Mouse (Mus musculus) right cerebral cortex, postnatal 10 days (tissue): Measurements from ENCODE around the gene Gm10160.
"Not testable (repeated sequence)": the region's sequence is repeated elsewhere in the genome, so short reads cannot be mapped to it uniquely, and the experiment has no call there.

Source experiments
- DNase-seq, 2 experiments: peaks; one replicate each; pipeline ENCODE4 v3.0.0; 2021; ENCODE audit warnings: low spot score in 2 of 2

The Gm10160 gene

DNA sequence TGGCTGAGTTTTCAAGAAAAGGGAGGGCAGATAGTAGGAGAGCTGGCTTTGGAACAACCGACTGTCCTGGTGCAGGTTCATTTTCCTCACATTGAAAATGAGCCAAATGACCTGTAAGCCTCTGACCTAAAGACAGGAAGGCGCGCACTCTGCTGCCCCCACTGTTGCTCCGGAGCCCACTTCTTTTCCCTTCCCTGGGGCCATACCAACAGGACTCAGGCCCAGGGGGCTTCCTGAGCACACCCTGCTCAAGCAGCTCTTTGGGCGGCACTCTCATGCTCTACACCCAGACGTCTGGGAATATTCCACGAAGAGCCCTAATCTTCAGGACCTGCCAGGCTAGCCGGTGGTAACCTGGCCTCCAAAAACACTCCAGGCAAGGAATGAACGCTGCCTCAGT lies 2.6 kb upstream of the Gm10160 start:
- no peak for DNase-seq

DNA sequence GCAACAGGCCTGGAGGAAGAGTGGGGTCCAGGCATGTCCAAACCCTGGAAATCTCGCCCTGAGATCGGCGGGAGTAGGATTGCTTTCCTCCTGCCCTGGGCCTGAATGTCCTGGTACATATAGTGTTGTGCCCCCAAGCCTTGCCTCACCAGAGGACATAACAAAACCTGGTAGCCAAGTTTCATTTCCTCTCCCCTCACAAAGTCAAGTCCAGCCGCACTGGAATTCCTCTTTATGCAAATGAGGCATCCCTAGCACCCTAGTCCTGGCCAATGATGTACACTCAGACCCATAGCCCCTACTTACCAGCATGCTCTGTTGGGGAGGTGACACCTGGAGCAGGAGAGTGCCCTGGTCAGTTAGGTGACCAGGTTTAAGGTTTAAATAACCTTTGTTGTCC lies 627 bp upstream of the Gm10160 start:
- no peak for DNase-seq

DNA sequence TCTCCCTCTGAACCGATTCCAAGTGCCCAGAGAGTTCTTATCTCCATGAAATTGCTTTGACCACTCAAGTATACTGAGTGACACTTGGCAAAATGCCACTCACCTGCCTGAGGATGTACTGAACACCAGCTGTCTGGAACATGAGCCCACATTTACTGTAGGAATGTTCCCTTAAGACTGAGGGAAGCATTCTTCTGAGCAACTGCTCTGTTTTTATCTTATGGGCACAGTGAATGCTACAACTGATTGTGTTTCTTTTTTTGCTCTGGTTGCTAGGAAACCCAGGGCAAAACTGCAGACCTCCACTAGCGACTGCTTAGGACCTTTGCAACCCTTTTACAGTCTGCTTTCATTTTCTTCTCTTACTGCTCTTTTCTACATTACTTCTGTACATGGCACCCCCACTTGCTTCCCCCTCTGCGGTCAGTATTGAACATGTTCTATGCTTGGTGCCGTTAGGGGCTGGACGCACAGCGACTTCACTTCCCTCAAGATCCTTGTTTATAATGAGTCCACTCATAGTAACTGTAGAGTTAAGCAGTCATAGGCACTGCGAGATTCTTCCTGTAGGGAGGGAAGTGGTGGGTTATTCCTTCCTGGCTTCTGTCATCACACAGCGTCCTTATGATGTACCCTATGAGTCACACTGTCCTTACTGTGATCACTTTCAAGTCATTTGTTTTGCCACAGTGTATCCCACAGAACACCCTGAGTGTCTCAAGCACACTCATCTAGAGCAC lies 856 bp downstream of the Gm10160 start:
- no peak for DNase-seq

DNA sequence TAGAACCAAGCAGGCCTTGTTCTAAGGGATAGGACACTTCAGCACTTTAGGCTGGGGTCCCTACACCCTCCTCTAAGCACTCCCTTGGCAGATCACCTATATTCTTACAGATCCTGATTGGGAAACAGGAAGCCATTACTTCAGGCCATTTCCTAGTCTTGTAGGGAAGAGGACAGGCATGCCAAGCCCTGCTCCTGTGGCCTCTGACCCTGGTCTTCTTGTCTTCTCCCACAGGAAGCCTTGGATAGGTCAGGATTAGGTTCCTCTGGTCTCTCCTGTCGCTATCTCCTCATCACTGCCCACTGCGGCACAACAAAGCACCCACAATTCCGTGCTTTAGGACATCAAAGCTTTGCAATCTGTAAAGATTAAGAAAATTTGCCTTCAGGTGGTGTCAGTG lies 3.9 kb downstream of the Gm10160 start:
- no peak for DNase-seq

DNA sequence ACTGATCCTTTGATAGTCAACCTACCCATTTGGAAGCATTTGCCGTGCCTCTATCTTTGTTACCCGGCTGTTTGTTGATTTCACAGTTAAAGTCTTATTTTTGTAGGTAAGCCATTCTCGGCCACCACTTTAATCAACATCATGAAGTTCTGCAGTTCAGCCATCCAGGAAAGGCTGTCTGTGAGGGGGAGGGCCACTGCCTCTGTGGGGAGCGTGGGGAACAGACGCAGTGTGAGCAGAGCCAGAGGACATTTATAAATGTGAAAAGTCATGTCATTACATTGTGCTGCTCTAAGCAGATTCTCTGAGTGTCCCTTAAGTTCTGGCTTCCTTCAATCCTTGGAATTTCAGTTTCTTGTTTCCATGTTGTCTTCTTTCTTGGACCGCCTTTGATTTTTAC lies 5.4 kb downstream of the Gm10160 start:
- DNase-seq: no peak

DNA sequence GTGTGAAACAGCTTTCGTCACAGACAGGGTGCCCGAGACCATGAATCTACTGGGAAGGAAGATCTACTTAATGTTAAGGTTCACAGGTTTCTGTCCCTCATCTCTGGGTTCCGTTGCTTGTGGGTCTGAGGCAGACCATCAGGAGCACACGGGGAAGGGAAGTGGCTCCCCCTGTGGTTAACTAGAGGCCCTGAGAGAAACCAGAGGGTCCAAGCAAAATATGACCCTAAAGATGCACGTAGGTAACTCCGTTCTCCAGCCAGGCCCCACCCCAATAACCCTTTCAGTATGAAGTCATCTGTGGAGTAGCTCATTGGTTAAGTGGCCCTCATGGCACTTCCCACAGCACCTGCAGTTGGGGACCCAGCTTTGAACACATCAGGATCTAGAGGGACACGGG lies 6.0 kb downstream of the Gm10160 start:
- no peak for DNase-seq

DNA sequence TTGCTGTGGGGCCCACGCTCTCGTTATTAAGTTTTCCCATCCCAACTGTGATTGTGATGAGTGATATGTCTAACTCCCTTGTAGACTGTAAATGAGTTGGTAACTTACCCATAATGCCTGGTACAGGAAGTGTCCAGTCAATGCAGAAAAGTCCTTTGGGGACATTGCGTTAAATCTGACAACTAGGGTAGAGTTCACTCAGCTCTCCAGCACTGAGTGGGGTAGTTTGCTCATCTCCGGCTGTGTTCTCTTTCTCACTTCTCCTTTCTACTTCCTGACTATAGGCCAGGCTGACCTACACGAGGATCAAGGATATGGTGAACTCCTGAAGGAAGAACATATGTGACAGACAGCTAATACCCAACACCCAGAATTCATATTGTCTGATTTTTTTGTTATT lies 6.4 kb downstream of the Gm10160 start:
- no peak for DNase-seq

DNA sequence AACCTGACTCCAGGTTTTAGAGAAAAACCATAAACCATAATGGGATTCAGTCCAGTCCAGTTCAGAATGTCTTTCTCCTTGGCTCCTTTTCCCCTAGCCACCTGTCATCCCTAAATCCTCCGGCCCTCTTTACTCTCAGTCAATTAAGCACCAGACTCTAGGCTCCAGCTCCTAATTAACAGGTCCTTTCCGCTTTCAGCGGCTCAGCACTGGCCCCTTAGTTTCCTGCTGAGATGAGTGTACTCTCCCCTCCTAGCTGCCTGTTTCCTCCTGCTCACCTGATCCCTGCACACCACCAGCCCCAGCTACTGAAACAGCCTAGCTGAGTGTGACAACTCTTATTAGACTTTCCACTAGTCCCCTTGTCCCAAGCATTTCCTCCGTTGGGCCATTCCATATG lies 7.8 kb downstream of the Gm10160 start:
- DNase-seq: no peak

DNA sequence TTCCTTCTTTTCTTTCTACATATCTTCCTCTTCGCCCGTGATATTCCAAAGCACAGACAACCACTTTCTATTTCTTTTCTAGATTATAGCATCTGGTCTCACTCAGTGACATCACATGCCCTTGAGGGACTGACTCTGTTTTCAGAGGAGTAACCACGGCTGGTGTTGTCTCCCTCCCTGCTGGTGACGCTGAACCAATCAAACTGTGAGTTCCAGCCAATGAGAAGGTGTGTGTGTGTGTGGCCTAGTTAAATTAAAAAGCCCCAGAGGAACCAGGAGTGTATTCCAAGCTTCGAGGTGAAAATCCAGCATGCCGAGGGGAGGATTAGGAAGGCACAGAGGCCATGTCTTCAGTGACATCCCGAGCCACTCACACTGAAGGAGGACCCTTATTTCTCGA lies 8.6 kb downstream of the Gm10160 start:
- no peak for DNase-seq

DNA sequence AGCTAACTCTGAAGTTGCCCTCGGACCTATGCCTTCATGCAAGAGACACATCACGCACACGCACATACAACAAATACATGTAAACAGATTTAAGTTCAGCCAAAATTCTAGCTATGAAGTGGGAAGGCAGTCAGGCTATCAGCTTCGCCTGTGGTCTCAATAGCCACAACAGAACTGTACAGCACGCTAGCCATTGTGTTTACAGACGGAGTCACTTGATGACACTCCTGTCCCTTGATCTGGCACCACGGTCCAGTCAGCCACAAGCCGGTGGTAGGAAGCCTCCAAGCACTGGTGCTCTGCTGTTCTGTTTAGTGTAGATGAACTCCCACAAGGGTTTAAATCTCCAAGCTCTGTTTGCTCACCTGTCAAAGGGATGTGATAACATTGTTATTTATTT lies 9.6 kb downstream of the Gm10160 start:
- no peak for DNase-seq

DNA sequence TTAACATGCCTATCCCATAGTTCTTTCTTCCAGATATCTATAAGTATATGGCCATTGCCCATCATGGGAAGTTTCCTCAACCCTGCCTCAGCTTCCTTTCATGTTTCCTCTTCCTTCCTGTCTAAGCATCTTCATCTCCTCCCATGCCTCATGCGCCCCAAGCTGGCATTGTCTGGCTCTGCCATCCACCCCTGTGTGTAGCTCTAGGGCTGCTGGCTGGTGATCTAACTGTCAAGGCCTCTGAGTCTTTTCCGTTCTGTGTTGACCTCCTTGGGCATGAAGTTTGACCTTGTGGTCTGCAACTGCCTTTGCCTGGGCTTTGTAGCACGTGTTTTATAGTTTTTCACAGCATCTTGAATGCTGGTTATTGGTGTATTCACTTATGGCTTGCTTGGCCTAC lies 10.3 kb downstream of the Gm10160 start:
- DNase-seq: no peak

DNA sequence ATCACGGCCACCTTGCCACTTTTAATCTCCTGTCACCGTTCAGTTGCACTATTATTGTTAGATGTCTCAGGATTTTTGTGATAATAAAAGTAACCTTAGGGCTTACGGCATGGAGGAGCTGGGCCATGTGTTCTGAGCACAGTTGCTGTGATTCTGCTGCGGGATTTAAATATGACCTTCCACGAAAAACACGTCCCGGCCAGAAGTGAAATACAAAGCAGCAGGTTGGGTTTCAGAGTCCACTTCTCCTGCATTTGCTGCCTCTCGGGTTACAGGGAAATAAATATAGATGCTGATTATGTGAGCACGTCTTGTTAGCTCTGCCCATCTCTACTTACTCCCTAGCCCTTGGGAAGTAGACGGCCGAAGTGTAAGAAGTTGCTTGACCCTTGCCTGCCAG lies 10.8 kb downstream of the Gm10160 start:
- DNase-seq: no peak

DNA sequence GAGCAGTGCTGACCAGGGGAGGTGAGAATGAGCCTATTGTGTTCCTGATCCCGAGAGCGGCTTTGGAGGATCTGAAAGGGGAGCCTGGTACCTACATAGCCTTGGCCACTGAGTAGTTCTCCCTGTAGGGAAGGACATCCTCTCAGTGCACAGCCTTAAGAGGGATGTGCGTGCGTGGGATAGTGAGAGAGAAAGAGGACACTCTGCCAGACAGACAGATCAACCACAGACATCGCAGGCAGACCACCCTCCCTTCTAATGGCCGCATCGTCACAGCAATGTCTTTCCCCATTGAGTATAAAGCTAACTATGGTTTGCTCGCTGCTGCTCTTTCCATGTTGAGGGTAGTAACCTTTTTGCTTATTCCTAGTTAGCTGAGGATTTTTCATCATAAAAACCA lies 11.7 kb downstream of the Gm10160 start:
- DNase-seq: no peak

DNA sequence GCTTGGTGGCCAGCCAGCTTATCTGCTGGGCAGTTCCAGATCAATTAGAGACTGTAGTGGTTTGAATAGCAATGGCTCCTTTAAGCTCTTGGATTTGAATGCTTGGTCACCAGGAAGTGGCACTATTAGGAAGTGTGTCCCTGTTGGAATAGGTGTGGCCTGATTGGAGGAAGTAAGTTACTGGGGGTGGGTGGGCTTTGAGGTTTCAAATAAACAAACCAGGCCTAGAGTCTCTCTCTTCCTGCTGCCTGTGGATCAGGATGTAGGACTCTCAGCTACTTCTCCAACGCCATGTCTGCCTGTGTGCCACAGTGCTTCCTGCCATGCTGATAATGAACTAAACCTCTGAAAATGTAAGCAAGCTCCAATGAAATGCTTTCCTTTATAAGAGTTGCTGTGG lies 12.6 kb downstream of the Gm10160 start:
- no peak for DNase-seq

DNA sequence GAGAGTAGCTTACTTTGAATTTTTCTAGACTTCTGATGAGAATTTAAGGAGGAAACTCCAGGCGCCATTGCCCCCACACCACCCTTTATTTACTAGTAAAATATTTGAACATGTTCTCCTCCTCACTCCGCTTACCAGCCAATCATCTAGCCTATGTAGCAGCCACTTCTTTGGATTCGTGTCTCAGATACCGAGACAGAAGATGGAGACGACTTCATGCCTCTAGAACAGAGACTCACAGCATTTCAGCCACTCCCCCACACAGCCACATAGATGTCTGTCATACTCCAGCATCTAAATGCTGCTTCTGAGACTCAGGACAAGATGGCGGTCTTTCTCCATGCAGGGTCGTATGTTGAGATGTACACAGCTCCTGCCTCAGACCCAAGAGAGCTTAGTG lies 13.5 kb downstream of the Gm10160 start:
- no peak for DNase-seq

DNA sequence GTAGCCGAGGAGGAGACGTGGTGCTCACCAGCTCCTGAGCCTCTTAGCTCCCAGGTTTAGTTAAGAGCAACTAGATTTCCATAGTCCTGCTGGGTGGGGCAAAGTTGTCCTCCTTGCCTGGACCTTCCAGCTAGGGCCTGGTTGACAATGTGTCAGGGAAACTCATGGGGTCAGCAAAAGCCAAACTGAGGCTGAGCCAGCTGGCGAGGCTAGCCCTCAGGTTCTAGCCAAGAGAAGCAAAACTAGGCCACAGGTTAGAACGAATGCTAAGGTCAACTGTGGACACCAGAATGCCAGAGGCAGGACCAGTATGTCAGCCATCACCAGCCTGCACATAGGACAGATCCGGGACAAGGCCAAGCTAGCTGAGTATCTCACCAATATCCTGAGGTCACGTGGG lies 14.2 kb downstream of the Gm10160 start:
- no peak for DNase-seq

DNA sequence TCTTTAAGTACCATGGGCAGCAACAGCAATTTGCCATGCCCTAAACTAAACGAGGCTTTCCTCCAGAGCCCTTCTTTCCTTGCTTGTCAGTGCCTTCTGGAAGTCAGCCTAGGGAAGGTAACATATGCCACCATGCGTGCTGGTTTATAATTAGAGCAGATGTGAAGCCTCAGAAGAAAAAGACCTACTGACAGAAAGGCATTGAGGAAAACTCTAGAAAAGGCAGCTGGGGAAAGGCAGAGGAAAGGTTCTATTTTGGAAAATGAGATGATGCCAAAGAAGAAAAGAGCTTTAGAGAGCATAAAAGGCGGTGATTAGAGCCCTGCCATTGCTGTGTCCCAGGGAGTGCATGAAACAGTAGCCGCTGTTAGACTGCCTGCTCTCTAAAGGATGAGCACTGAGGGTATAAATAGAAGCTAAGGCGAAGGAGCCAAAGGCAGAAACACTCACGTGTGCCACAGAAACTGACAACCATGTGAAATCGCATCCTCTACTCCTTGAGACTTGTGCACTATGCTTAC lies 14.9 kb downstream of the Gm10160 start:
- peak in 1 of 2 experiments; percentile 71 for DNase-seq

DNA sequence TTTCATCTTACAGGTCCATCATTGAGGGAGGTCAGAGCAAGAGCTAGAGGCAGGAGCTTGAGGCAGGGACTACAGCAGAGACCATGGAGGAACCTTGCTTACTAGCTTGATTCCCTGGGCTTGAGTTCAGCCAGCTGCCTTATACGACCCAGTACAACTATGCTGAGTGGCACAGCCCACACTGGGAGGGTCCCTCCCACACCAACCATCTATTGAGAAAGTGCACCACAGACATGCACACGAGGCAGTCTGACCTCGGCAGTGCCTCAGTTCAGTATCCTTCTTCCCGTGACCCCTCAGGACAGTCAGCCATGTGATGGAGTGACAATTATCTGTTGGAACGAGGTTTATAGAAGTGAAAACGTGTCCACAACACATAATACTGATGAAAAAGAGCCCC lies 15.8 kb downstream of the Gm10160 start:
- no peak for DNase-seq

DNA sequence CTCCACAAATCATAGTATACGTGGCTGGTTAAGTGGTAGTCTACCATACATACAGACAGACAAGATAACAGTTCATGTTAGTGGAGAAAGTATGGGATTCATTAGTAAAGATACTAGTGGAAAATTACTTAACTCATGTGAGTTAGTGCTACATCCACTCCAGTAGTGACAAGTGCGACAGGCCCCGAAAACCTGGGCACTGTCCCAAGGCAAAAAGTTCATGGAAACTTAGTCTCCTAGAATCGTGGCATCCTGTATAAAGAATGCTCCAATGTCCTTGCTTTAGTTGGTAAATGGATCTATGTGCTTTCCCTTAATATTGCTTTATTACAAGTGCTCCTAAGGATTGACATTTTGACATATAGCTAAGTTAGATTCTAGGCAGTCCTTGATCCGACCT lies 17.8 kb downstream of the Gm10160 start:
- not testable (repeated sequence) for DNase-seq

DNA sequence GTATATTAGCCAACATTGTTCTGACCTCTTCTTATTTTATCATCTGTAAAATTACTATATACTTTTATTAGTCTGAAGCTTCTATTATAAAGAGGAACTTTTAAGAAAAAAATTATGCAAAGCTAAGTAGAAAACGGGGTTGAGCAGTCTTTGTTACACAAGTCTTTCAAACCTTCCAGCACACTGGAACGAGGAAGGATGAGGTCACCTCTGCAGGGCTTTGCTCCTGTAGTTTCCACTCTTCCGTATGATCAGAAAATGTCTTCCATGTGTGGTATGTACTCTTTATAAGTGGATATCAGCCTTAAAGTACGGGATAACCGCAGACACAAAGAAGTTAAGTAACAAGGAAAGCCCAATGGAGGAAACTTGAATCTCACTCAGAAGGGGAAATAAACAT lies 20.2 kb downstream of the Gm10160 start:
- no peak for DNase-seq

DNA sequence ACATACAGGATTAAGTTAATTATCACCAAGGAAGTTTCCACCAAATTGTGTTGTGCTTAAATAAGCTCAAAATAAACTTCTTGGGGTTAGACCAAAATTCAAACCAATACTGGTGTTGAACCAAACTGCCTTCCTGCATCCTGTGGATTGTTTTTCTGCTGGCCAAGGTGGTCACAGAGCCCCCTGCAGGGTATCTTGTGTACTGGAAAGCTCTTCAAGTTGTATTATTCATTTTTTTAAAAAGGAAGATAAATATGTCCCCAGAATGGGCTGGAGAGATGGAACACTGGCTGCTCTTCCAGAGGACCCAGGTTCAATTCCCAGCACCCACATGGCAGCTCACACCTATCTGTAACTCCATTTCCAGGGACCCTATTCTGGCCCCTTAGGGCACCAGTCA lies 20.7 kb downstream of the Gm10160 start:
- no peak for DNase-seq

DNA sequence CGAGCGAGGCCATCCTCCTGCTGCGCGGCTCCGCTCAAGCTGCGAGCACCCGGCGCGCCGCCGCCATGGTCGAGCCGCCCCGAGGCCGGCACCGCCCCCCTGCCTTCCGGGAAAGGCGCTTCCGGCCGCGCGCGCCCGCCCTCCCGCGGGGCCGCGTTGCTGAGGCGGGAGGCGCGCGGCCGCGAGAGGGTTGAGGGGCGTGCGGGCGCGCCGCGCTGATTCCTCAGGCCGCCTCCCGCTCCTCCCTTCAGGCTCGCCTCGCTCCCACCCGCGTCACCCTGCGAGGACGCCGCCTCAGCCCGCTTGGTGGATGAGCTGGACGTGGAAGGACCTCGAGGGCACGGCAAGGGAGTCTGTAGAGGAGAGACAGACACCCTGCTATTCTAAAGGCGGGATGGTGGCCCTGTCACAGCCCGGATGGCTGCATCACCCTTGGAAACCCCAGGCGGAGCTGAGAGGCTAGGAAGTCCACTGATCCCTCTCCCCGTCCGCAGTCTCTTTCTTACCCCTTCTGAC lies 26.2 kb downstream of the Gm10160 start, which contains the start of gene Btbd1:
Gene Btbd1, minus strand, starts transcription at position 53 of the 516 bp plus-strand sequence.
- DNase-seq: peak; percentile 92 to 93

DNA sequence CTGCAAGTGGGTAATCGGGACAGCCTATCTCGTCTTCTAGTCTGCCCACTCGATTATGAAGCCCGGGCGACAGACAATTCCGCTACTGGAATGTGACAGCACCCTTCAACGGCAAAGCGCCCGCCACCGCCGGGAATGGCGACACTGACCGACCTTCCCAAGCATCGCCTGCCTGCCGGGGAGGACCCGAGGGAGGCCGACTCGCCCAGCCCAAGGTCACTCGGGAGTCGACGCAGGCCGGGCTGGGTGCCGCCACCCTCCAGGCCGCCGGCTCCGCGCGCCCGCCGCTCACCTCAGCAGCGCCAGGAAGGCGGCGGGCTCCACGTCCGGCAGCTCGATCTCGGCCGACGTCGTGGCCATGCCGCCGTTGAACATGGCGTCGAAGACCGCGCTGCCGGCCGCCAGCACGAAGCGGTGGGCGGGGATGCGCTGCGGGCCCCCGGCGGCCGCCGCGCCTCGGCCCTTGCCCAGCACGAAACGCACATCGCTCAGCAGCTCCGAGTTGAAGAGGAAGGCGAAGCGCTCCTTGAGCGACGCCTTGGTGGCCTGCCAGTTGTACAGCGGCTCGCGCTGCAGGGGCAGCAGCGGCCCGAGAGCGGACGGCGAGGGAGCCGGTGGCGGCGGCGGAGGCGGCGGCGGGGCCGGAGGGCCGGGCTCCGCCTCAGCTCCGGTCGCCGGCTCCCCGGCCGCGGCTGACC lies 26.8 kb downstream of the Gm10160 start:
- peak; percentile 72 to 77 for DNase-seq
